Comparison of ENCODE assay signal across 7 mouse cellular contexts in the genomic region with DNA sequence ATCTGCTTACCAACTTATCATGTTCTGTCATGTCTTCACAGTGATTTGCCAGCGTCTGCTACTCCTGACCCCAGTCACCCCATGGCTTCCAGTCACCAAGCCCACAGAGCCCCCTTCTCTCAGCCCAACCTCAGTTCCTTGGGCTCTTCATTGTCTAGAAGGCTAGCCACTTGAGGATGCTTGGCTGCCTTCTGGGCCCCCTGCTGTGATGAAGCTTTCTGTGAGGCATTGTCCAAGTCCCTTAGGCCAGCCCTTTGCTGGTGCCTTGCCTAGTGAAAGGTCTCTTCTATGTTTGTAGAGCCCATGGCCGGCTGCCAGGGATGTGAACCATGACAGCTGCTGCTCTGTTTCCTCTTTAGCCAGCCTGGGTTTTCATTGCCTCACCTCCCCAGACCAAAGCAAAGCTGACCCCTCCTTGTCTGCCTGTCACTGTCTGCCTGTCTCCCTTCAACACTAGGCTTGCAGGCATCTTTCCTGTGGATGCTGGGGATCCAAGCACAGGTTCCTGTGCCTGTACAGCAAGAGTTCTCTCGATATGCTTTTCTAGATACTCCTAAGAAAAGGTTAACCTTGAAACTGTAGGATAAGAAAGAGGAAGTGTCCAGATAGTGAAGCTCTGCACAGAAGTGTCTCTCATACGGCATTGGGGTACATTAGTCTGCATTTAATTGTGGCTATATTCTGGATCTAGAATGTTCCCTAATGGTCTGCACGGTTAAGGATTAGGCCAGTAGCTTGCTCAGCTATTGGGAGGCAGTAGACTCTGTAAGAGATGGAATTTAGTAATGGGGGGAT.
A peak's percentile ranks its signal among the peaks of the same experiment; 100 is the strongest.
DNase-seq lines count a peak whose midpoint lies in the region; ATAC-seq lines count a peak whose summit lies in the region.

No protein-coding gene starts in this region.

- no peak overlapping the region for H3K9ac ChIP-seq in midbrain, embryonic 16.5 days (ENCODE audit: low read depth, low read length)

- no peak overlapping the region for H3K4me3 ChIP-seq in midbrain, embryonic 16.5 days (ENCODE audit: low read depth, low read length)

- peak; percentile 84 to 87 for DNase-seq in B cell, adult 2 months
- DNase-seq in NIH3T3 (ENCODE audit: low read depth): peak; percentile 65
- peak; percentile 67 for DNase-seq in heart, postnatal 4 days
- DNase-seq in layer of hippocampus, adult 9-10 months (ENCODE audit: low spot score): peak; percentile 43
- peak; percentile 33 for DNase-seq in testis, postnatal 14 days (ENCODE audit: low spot score)

- no peaks in the 10 kb centered on the region for H3K36me3 ChIP-seq in midbrain, embryonic 16.5 days (ENCODE audit: control insufficient read depth, insufficient read depth, low read length)

- peak; percentile 52 for ATAC-seq in erythroblast, adult 5-6 weeks (replicated peaks; ENCODE audit: low FRiP score, poor library complexity, severe bottlenecking)
- 0 out of 2 replicates have a peak, but pooled peaks have one; percentile 28 for ATAC-seq in midbrain, embryonic 16.5 days

- no peaks in the 10 kb centered on the region for H3K27me3 ChIP-seq in midbrain, embryonic 16.5 days (ENCODE audit: control insufficient read depth, insufficient read depth, low read depth, low read length)

- no peaks in the 10 kb centered on the region for H3K4me1 ChIP-seq in midbrain, embryonic 16.5 days (ENCODE audit: control insufficient read depth, insufficient read depth, low read length)

- no peaks in the 10 kb centered on the region for H3K9me3 ChIP-seq in midbrain, embryonic 16.5 days (replicated peaks; ENCODE audit: control insufficient read depth, low read length, poor library complexity, severe bottlenecking)

- H3K27ac ChIP-seq in midbrain, embryonic 16.5 days (ENCODE audit: low read length): no peak overlapping the region

- H3K4me2 ChIP-seq in midbrain, embryonic 16.5 days (ENCODE audit: low read length): no peak overlapping the region

- 55% methylated on average over 5 of the region's 5 CpGs for WGBS in midbrain, embryonic 16.5 days

Comparison
In these comparisons a context has a peak if more than half of its experiments do, and no peak if none do; other contexts are left out.
1. DNase-seq: peak in every context shown above with its lines; median percentile 86 in B cell, adult 2 months; 67 in heart, postnatal 4 days; 65 in NIH3T3; 43 in layer of hippocampus, adult 9-10 months; 33 in testis, postnatal 14 days.